Mouse (Mus musculus) stomach, postnatal 0 days (tissue): Measurements from ENCODE around the gene Cenpe.

ENCODE experiments used
- CTCF ChIP-seq: IDR thresholded peaks from 2 replicates; pipeline ENCODE4 v1.5.1; 2016; ENCODE audit warnings: antibody characterized with exemption, low read depth, mild to moderate bottlenecking, moderate library complexity
- EP300 ChIP-seq: optimal IDR thresholded peaks from 2 replicates; pipeline ENCODE3; 2016; ENCODE audit warnings: antibody characterized with exemption

GRCm38 (mm10) chr3:135260233-135260632, 47.9 kb downstream of the Cenpe start:
- TF ChIP-seq EP300: no peak
- TF ChIP-seq CTCF: no peak
